Mouse (Mus musculus) liver, embryonic 12.5 days (tissue): ENCODE data around the gene Eif6. TPM values are rescaled to one million over a fixed set of nuclear protein-coding genes. Genes with fewer than 3 reads are reported as not detected.
"Not testable (repeated sequence)": the region's sequence is repeated elsewhere in the genome, so short reads cannot be mapped to it uniquely, and the experiment has no call there.

Experiments
- ATAC-seq: fragments of 200-750 bp; cut with Nextera tagmentation; 2 replicates; pipeline ENCODE4 v1.8.0; 2017; ENCODE audit warnings: moderate number of reproducible peaks, mild to moderate bottlenecking, moderate library complexity
- H3K27ac ChIP-seq: fragments of 300-500 bp; sonication (generic); 2 replicates; pipeline ENCODE4 v1.5.1; 2016; ENCODE audit warnings: mild to moderate bottlenecking
- H3K27me3 ChIP-seq: fragments of 300-500 bp; sonication (generic); replicated peaks from 2 replicates; pipeline ENCODE4 v1.6.1; 2016; ENCODE audit warnings: mild to moderate bottlenecking, moderate library complexity
- H3K36me3 ChIP-seq: fragments of 300-500 bp; sonication (generic); 2 replicates; pipeline ENCODE4 v1.6.1; 2016; ENCODE audit warnings: mild to moderate bottlenecking, moderate library complexity
- H3K4me1 ChIP-seq: fragments of 300-500 bp; sonication (generic); 2 replicates; pipeline ENCODE4 v1.6.1; 2016
- H3K4me2 ChIP-seq: fragments of 300-500 bp; sonication (generic); 2 replicates; pipeline ENCODE4 v1.6.1; 2016; ENCODE audit warnings: mild to moderate bottlenecking, moderate library complexity
- H3K4me3 ChIP-seq: fragments of 300-500 bp; sonication (generic); 2 replicates; pipeline ENCODE4 v1.5.1; 2016; ENCODE audit warnings: mild to moderate bottlenecking, moderate library complexity
- H3K9ac ChIP-seq: fragments of 300-500 bp; sonication (generic); 2 replicates; pipeline ENCODE4 v1.6.1; 2016; ENCODE audit warnings: mild to moderate bottlenecking, moderate library complexity
- H3K9me3 ChIP-seq: fragments of 300-500 bp; sonication (generic); replicated peaks from 2 replicates; pipeline ENCODE4 v1.6.1; 2016; ENCODE audit warnings: mild to moderate bottlenecking, moderate library complexity
- WGBS: fragments of 180-500 bp; shearing (Covaris S2); methylation state at CpG from one replicate; pipeline ENCODE4 v1.1.7; 2016; ENCODE audit not compliant: insufficient replicate concordance; 5-methylcytosine and 5-hydroxymethylcytosine counted together
- polyA plus RNA-seq: library from polyadenylated mRNA; unstranded; fragments of >200 nt; fragmentation: Nextera tagmentation; extraction: Ambion mirVana; gene quantifications from 2 replicates; pipeline ENCODE4 v1.2.1, GENCODE M21; 2016

Gene Eif6
- polyA plus RNA-seq, 1 experiment from 2014 or later: 198 TPM

- WGBS: 79% methylated on average over 7 of the region's 7 CpGs
- Histone ChIP-seq H3K27me3 (no peaks in the 10 kb centered on the region), H3K27ac (no peak overlapping the region), H3K4me1 (peaks cover 11% of the 10 kb centered on the region), H3K4me2 (no peak overlapping the region), H3K9ac (no peak overlapping the region), H3K4me3 (no peak overlapping the region), H3K9me3 (no peaks in the 10 kb centered on the region), H3K36me3 (peaks cover 92% of the 10 kb centered on the region)
- ATAC-seq: no peak
Observed at GRCm38 (mm10) chr2:155850120-155850519, 23.4 kb upstream of the Eif6 start.

GRCm38 (mm10) chr2:155849464-155849863 lies 22.7 kb upstream of the Eif6 start:
- H3K9me3 ChIP-seq: no peaks in the 10 kb centered on the region
- peak; percentile 68 for ATAC-seq
- H3K27ac ChIP-seq: peak overlapping the region; percentile 42
- H3K4me3 ChIP-seq: no peak overlapping the region
- 36% methylated on average over 7 of the region's 7 CpGs for WGBS
- no peak overlapping the region for H3K4me2 ChIP-seq
- H3K27me3 ChIP-seq: no peaks in the 10 kb centered on the region
- peaks cover 92% of the 10 kb centered on the region for H3K36me3 ChIP-seq
- H3K9ac ChIP-seq: 0 out of 2 replicates have a peak overlapping the region, but pooled peaks have one; percentile 4
- H3K4me1 ChIP-seq: peaks cover 11% of the 10 kb centered on the region

GRCm38 (mm10) chr2:155848291-155848690 lies 21.6 kb upstream of the Eif6 start:
- no peak overlapping the region for H3K4me3 ChIP-seq
- no peak overlapping the region for H3K4me2 ChIP-seq
- H3K9ac ChIP-seq: no peak overlapping the region
- peaks cover 80% of the 10 kb centered on the region for H3K36me3 ChIP-seq
- 39% methylated on average over 6 of the region's 6 CpGs for WGBS
- no peaks in the 10 kb centered on the region for H3K9me3 ChIP-seq
- H3K27me3 ChIP-seq: no peaks in the 10 kb centered on the region
- peaks cover 11% of the 10 kb centered on the region for H3K4me1 ChIP-seq
- no peak for ATAC-seq
- no peak overlapping the region for H3K27ac ChIP-seq

GRCm38 (mm10) chr2:155846930-155847329 lies 20.2 kb upstream of the Eif6 start:
- peaks cover 67% of the 10 kb centered on the region for H3K36me3 ChIP-seq

GRCm38 (mm10) chr2:155838961-155839360 lies 12.2 kb upstream of the Eif6 start:
- H3K9me3 ChIP-seq: no peaks in the 10 kb centered on the region
- WGBS: 70% methylated on average over 4 of the region's 4 CpGs

More at GRCm38 (mm10) chr2:155846930-155847329, 20.2 kb upstream of the Eif6 start:
- H3K27me3 ChIP-seq: no peaks in the 10 kb centered on the region
- no peak for ATAC-seq
- H3K27ac ChIP-seq: no peak overlapping the region
- 83% methylated on average over 8 of the region's 8 CpGs for WGBS
- no peaks in the 10 kb centered on the region for H3K9me3 ChIP-seq
- H3K4me3 ChIP-seq: no peak overlapping the region
- H3K9ac ChIP-seq: no peak overlapping the region
- H3K4me2 ChIP-seq: no peak overlapping the region
- H3K4me1 ChIP-seq: peaks cover 11% of the 10 kb centered on the region

GRCm38 (mm10) chr2:155837961-155838360 lies 11.2 kb upstream of the Eif6 start:
- H3K4me3 ChIP-seq: no peak overlapping the region
- no peak overlapping the region for H3K4me2 ChIP-seq
- H3K9me3 ChIP-seq: no peaks in the 10 kb centered on the region
- no peak overlapping the region for H3K27ac ChIP-seq
- H3K9ac ChIP-seq: no peak overlapping the region
- no peaks in the 10 kb centered on the region for H3K4me1 ChIP-seq
- no peak for ATAC-seq
- WGBS: 59% methylated on average over 3 of the region's 3 CpGs
- no peaks in the 10 kb centered on the region for H3K36me3 ChIP-seq
- H3K27me3 ChIP-seq: peaks cover 27% of the 10 kb centered on the region

More at GRCm38 (mm10) chr2:155838961-155839360, 12.2 kb upstream of the Eif6 start:
- no peaks in the 10 kb centered on the region for H3K4me1 ChIP-seq
- ATAC-seq: no peak
- H3K27ac ChIP-seq: no peak overlapping the region
- peaks cover 21% of the 10 kb centered on the region for H3K27me3 ChIP-seq
- no peak overlapping the region for H3K9ac ChIP-seq
- H3K36me3 ChIP-seq: no peaks in the 10 kb centered on the region
- H3K4me3 ChIP-seq: no peak overlapping the region
- no peak overlapping the region for H3K4me2 ChIP-seq

GRCm38 (mm10) chr2:155834732-155835131 lies 8.0 kb upstream of the Eif6 start, which contains the start of gene Fam83c:
Fam83c (minus strand) TSS chr2:155834854.
- Histone ChIP-seq H3K27me3 (peaks cover 22% of the 10 kb centered on the region), H3K4me3 (no peak within 1 kb of the TSS), H3K27ac (no peak within 1 kb of the TSS), H3K36me3 (no peaks in the 10 kb centered on the region), H3K4me2 (no peak within 1 kb of the TSS), H3K4me1 (no peaks in the 10 kb centered on the region), H3K9me3 (no peaks in the 10 kb centered on the region), H3K9ac (no peak within 1 kb of the TSS)
- no peak for ATAC-seq
- WGBS: 51% methylated on average over 9 of the region's 9 CpGs

GRCm38 (mm10) chr2:155832087-155832486 lies 5.4 kb upstream of the Eif6 start:
- not testable (repeated sequence) for H3K36me3 ChIP-seq, H3K27ac ChIP-seq, H3K9me3 ChIP-seq, ATAC-seq, H3K4me2 ChIP-seq, H3K4me3 ChIP-seq, H3K9ac ChIP-seq
- peaks cover 15% of the 10 kb centered on the region for H3K4me1 ChIP-seq
- peaks cover 16% of the 10 kb centered on the region for H3K27me3 ChIP-seq
- 46% methylated on average over 1 of the region's 1 CpGs for WGBS

- no peaks in the 10 kb centered on the region for H3K36me3 ChIP-seq
- peaks cover 16% of the 10 kb centered on the region for H3K27me3 ChIP-seq
- 47% methylated on average over 9 of the region's 9 CpGs for WGBS
- H3K4me1 ChIP-seq: peaks cover 19% of the 10 kb centered on the region
- no peak for ATAC-seq
- H3K9ac ChIP-seq: no peak overlapping the region
- H3K4me3 ChIP-seq: no peak overlapping the region
- H3K27ac ChIP-seq: no peak overlapping the region
- H3K9me3 ChIP-seq: no peaks in the 10 kb centered on the region
- no peak overlapping the region for H3K4me2 ChIP-seq
Observed at GRCm38 (mm10) chr2:155831302-155831701, 4.6 kb upstream of the Eif6 start.

GRCm38 (mm10) chr2:155830841-155831240 lies 4.1 kb upstream of the Eif6 start:
- H3K4me2 ChIP-seq: no peak overlapping the region
- no peak overlapping the region for H3K4me3 ChIP-seq
- H3K27ac ChIP-seq: no peak overlapping the region
- H3K4me1 ChIP-seq: peaks cover 20% of the 10 kb centered on the region
- H3K9ac ChIP-seq: no peak overlapping the region
- ATAC-seq: no peak
- H3K9me3 ChIP-seq: no peaks in the 10 kb centered on the region
- H3K36me3 ChIP-seq: no peaks in the 10 kb centered on the region
- H3K27me3 ChIP-seq: peaks cover 16% of the 10 kb centered on the region
- WGBS: 80% methylated on average over 8 of the region's 8 CpGs

- H3K9ac ChIP-seq: peak overlapping the region; percentile 86
- WGBS: under 1% methylated on average over 52 of the region's 52 CpGs
- H3K36me3 ChIP-seq: peaks cover 34% of the 10 kb centered on the region
- H3K4me3 ChIP-seq: peak overlapping the region; percentile 82
- peak; percentile 8 for ATAC-seq
- H3K9me3 ChIP-seq: no peaks in the 10 kb centered on the region
- peak overlapping the region; percentile 91 for H3K4me2 ChIP-seq
- peaks cover 30% of the 10 kb centered on the region for H3K4me1 ChIP-seq
- H3K27me3 ChIP-seq: no peaks in the 10 kb centered on the region
- peak overlapping the region; percentile 87 for H3K27ac ChIP-seq
Observed at GRCm38 (mm10) chr2:155825904-155826629, 658 bp downstream of the Eif6 start.

GRCm38 (mm10) chr2:155823722-155824121 lies 3.0 kb downstream of the Eif6 start:
- Histone ChIP-seq H3K4me3 (no peak overlapping the region), H3K9ac (no peak overlapping the region), H3K9me3 (no peaks in the 10 kb centered on the region), H3K27ac (no peak overlapping the region), H3K4me2 (no peak overlapping the region), H3K36me3 (peaks cover 53% of the 10 kb centered on the region), H3K4me1 (peaks cover 45% of the 10 kb centered on the region), H3K27me3 (no peaks in the 10 kb centered on the region)
- ATAC-seq: no peak
- WGBS: 90% methylated on average over 8 of the region's 8 CpGs
